Mouse (Mus musculus) left cerebral cortex, postnatal 25 days (tissue): ENCODE data around the gene Gm21915. TPM values are rescaled to one million over a fixed set of nuclear protein-coding genes. Genes with fewer than 3 reads are reported as not detected.

Experiments used
- DNase-seq, 2 experiments: peaks; one replicate each; pipeline ENCODE4 v3.0.0; 2022; ENCODE audit warnings: low spot score in 2 of 2, mixed read lengths in 1 of 2
- intact Hi-C: fragments of 180-260 bp; cut with DNase I; formaldehyde crosslinking; loops from one replicate; pipeline ENCODE4 v1.15.1; 2025
- total RNA-seq, 2 experiments: library from RNA; stranded (reverse); gene quantifications; 2 replicates each; pipeline ENCODE4 v1.2.3; 2021

The Gm21915 gene
- total RNA-seq, 2 experiments from 2014 or later, result not detected

- DNase-seq, result peak in 1 of 2 experiments; percentile 19
- intact Hi-C loops, result no loop called here
These were observed 38.2 kb downstream of the Gm21915 start for GRCm38 (mm10) chr9:40708448-40709140.

GRCm38 (mm10) chr9:40709141-40709537 is 38.7 kb downstream of the Gm21915 start:
- intact Hi-C loops, result no loop called here
- no peak for DNase-seq

- intact Hi-C loops, result no loop called here
- no peak for DNase-seq
These were observed 39.2 kb downstream of the Gm21915 start for GRCm38 (mm10) chr9:40709587-40709986.

GRCm38 (mm10) chr9:40709991-40710390 is 39.6 kb downstream of the Gm21915 start:
- peak in 1 of 2 experiments; percentile 29 for DNase-seq
- intact Hi-C loops, result no loop called here

GRCm38 (mm10) chr9:40711654-40712053 is 41.2 kb downstream of the Gm21915 start:
- no peak for DNase-seq
- intact Hi-C loops, result no loop called here

GRCm38 (mm10) chr9:40717182-40717874 is 46.9 kb downstream of the Gm21915 start:
- DNase-seq, result peak in 1 of 2 experiments; percentile 84
- intact Hi-C loops, result no loop called here

- intact Hi-C loops, result no loop called here
- DNase-seq, result no peak
These were observed 47.4 kb downstream of the Gm21915 start for GRCm38 (mm10) chr9:40717875-40718185.

Other genes with a start within 250 kb of the Gm21915 start
- 100 to 1,000 TPM; 161 to 183 TPM for gene Gramd1b, start 139.2 kb upstream of the Gm21915 start, total RNA-seq
- 10 to 100 TPM; 28.1 to 32.3 TPM for gene Clmp, start 15.3 kb downstream of the Gm21915 start, total RNA-seq
- 1,000 to 10,000 TPM; 2,412 to 2,535 TPM for gene Hspa8, start 130.4 kb downstream of the Gm21915 start, total RNA-seq
- under 1 TPM in 1 of 2 experiments, not detected in 1; 0.16 TPM for gene Bsx, start 203.5 kb downstream of the Gm21915 start, total RNA-seq